ENCODE assay signal across 9 mouse cellular contexts in the genomic region with DNA sequence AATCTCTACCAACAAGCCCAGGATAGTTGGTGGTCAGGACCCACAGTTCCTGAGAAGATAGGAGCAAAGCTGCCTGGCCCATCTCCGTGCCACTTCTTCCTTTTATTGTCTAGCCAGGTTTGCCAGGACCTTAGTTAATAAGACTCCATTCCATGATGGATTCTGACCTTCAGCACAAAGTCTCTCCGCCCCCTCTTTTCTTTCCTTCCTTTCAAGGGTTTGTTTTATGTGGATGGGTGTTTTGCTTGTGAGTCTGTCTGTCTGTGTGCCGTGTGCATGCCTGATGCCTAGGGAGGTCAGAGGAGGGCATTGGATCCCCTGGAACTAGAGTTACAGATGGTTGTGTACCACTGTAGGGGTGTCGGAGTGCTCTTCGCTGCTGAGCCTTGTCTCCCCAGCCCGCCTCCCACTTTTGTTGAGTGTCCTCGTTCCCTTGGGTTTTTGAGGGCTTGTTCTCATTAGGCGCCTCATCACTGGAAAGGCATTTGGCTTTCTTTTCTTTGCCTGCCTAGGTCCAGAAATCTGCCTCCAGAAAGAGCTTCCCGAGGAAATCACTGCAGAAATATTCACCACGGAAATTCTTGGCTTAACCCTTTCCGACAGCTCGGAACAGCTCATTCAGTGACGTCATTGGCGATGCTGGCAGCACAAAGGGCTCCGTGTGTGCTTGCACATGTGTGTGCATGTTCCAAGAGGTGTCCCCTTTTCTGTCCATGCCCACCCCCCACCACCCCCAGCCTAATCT. TPM values are rescaled to one million over a fixed set of nuclear protein-coding genes. Genes with fewer than 3 reads are reported as not detected.
DNase-seq lines count a peak whose midpoint lies in the region; ATAC-seq and TF ChIP-seq lines count a peak whose summit lies in the region.
"Had no signal": no experiment of that assay in that cellular context is flagged by ENCODE, and none has a peak within 500 bp of the region (broad histone marks: within the 10 kb centered on the region; RNA-seq: fewer than 3 reads in every experiment).

No protein-coding gene starts in this region.

- peaks cover 16% of the 10 kb centered on the region for H3K4me1 ChIP-seq in embryonic fibroblast, embryonic 13.5 days (ENCODE audit: control insufficient read depth, insufficient read depth, low read length)

- H3K36me3 ChIP-seq in myocyte (ENCODE audit: control insufficient read depth, insufficient read depth): no peaks in the 10 kb centered on the region
- H3K36me3 ChIP-seq: G1E had no signal

- H3ac ChIP-seq in myocyte (ENCODE audit: control insufficient read depth, insufficient read length): no peak overlapping the region

- peak overlapping the region; percentile 97 for H3K27ac ChIP-seq in embryonic fibroblast, embryonic 13.5 days (ENCODE audit: insufficient read depth, low read length)

- intact Hi-C loops in left cerebral cortex, postnatal 25 days (cut with DNase I): loop anchor here (1.0 to 5.0 kb wide), 2 partner anchors 18 to 69 kb away; no protein-coding TSS in a partner anchor

- no peak overlapping the region for H3K4me3 ChIP-seq in embryonic fibroblast, embryonic 13.5 days (ENCODE audit: insufficient read depth, low read length)
- H3K4me3 ChIP-seq in myocyte: no peak overlapping the region

- peak; percentile 34 to 69 for DNase-seq in left cerebral cortex, postnatal 25 days (ENCODE audit: low spot score in 2 of 2)
- DNase-seq in left cerebral cortex, adult 11 months (ENCODE audit: low spot score): no peak
- DNase-seq in kidney, adult 18-20 months: peak; percentile 61
- DNase-seq in testis, postnatal 10 days (ENCODE audit: low spot score): no peak

- H3K79me2 ChIP-seq in myocyte (ENCODE audit: control insufficient read depth, insufficient read depth): no peaks in the 10 kb centered on the region

- TF ChIP-seq CTCF in embryonic fibroblast, embryonic 13.5 days (IDR thresholded peaks at IDR 0.05; ENCODE audit: borderline replicate concordance, insufficient read depth, low read length): no peak

- no peak for ATAC-seq in granulocyte monocyte progenitor cell, adult 5-6 weeks (replicated peaks; ENCODE audit: poor library complexity, severe bottlenecking)
- ATAC-seq in megakaryocyte-erythroid progenitor cell, adult 5-6 weeks (replicated peaks; ENCODE audit: low FRiP score, low TSS enrichment, poor library complexity, severe bottlenecking): no peak

- H3K4me2 ChIP-seq in myocyte (ENCODE audit: low read depth): peak overlapping the region; percentile 62

- peak; percentile 42; the same call in 1 of the 2 replicates for TF ChIP-seq POLR2A in embryonic fibroblast, embryonic 13.5 days (IDR thresholded peaks at IDR 0.05; ENCODE audit: low read depth, low read length)
- no peak for TF ChIP-seq POLR2A in myocyte (IDR thresholded peaks at IDR 0.05; ENCODE audit: insufficient read length, low read depth)

- no peaks in the 10 kb centered on the region for H3K27me3 ChIP-seq in myocyte (ENCODE audit: control insufficient read depth, insufficient read depth, insufficient read length)

TF ChIP-seq in myocyte, 11 proteins besides CTCF, POLR2A, EP300 and RAD21:
- no peak for TF ChIP-seq MYOG (IDR thresholded peaks at IDR 0.05; ENCODE audit: control insufficient read depth in 1 of 3, insufficient read depth in 1 of 3, insufficient read length in 2 of 3, low read depth in 2 of 3)

RNA-seq across cellular contexts. Expression of a gene that starts 17.5 kb away (rescaled TPM):
- total RNA-seq in left cerebral cortex, postnatal 25 days (2021): 10 to 100 TPM; 67.8 to 70.0 TPM
- 9.9 and 11.2 TPM in 2 replicates for polyA plus RNA-seq in embryonic fibroblast, embryonic 13.5 days (2011; ENCODE audit: insufficient read length, low read depth, missing spikeins)
- 3.6 TPM for polyA plus RNA-seq in myocyte (2012; fragmentation: generic; extraction: Trizol)
- total RNA-seq in granulocyte monocyte progenitor cell, adult 5-6 weeks (2014; fragmentation: Nextera tagmentation): 27.5 and 29.4 TPM in 2 replicates
- total RNA-seq in granulocyte monocyte progenitor cell, adult 5-6 weeks (2017): 11.0 and 17.4 TPM in 2 replicates
- total RNA-seq in megakaryocyte-erythroid progenitor cell, adult 5-6 weeks (2014; fragmentation: Nextera tagmentation): 34.6 and 46.7 TPM in 2 replicates
- total RNA-seq in megakaryocyte-erythroid progenitor cell, adult 5-6 weeks (2017): 18.7 and 26.4 TPM in 2 replicates

Comparison
In these comparisons a context has a peak if more than half of its experiments do, and no peak if none do; other contexts are left out.
1. DNase-seq: peak in left cerebral cortex, postnatal 25 days (2 of 2) and kidney, adult 18-20 months (single experiment); none in left cerebral cortex, adult 11 months (single experiment) and testis, postnatal 10 days (single experiment).